ENCODE assay signal across 18 mouse cellular contexts in the genomic region with DNA sequence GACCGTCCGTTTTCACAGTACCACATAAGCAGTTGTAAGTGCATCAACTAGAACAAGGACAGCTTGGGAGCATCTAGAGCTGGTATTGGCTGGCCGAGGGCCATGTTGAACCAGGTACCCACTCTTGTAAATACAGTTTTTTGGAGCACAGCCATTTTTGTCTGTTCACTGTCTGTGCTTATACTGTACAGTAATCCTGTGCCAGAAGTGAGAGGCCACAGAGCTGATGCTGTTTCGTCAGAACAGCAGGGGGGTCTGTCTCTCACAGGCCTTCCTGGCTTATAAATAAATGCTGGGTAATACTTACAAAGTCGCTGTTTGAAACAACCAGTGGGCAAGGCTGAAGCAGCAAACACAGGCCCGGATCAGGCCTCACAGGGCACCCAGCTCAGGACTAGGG. TPM values are rescaled to one million over a fixed set of nuclear protein-coding genes. Genes with fewer than 3 reads are reported as not detected.
DNase-seq lines count a peak whose midpoint lies in the region; ATAC-seq and TF ChIP-seq lines count a peak whose summit lies in the region.
"Had no signal": no experiment of that assay in that cellular context is flagged by ENCODE, and none has a peak within 500 bp of the region (broad histone marks: within the 10 kb centered on the region; RNA-seq: fewer than 3 reads in every experiment).

No protein-coding gene starts in this region.

- no peak overlapping the region for H3K9ac ChIP-seq in hindbrain, embryonic 14.5 days
- no peak overlapping the region for H3K9ac ChIP-seq in hindbrain, embryonic 12.5 days
- no peak overlapping the region for H3K9ac ChIP-seq in intestine, embryonic 15.5 days
- no peak overlapping the region for H3K9ac ChIP-seq in intestine, postnatal 0 days (ENCODE audit: low read depth, low read length)
- no peak overlapping the region for H3K9ac ChIP-seq in neural tube, embryonic 15.5 days (replicated peaks)
- H3K9ac ChIP-seq: embryonic facial prominence, embryonic 13.5 days; heart, embryonic 13.5 days had no signal

- H3K27ac ChIP-seq in hindbrain, embryonic 14.5 days = no peak overlapping the region
- no peak overlapping the region for H3K27ac ChIP-seq in hindbrain, embryonic 12.5 days
- no peak overlapping the region for H3K27ac ChIP-seq in intestine, embryonic 15.5 days
- no peak overlapping the region for H3K27ac ChIP-seq in intestine, postnatal 0 days (ENCODE audit: low read depth, low read length)
- 0 out of 2 replicates have a peak overlapping the region, but pooled peaks have one; percentile 19 for H3K27ac ChIP-seq in neural tube, embryonic 15.5 days (replicated peaks)
- H3K27ac ChIP-seq: embryonic facial prominence, embryonic 13.5 days; gastrocnemius, adult 2 months had no signal

- no peak overlapping the region for H3K4me3 ChIP-seq in hindbrain, embryonic 14.5 days (replicated peaks; ENCODE audit: low read length)
- H3K4me3 ChIP-seq in hindbrain, embryonic 12.5 days = no peak overlapping the region
- no peak overlapping the region for H3K4me3 ChIP-seq in intestine, embryonic 15.5 days (replicated peaks)
- no peak overlapping the region for H3K4me3 ChIP-seq in intestine, postnatal 0 days (ENCODE audit: low read depth, low read length)
- no peak overlapping the region for H3K4me3 ChIP-seq in neural tube, embryonic 15.5 days (replicated peaks)
- H3K4me3 ChIP-seq: embryonic facial prominence, embryonic 13.5 days; gastrocnemius, adult 2 months; heart, embryonic 13.5 days had no signal

- H3K27me3 ChIP-seq in hindbrain, embryonic 14.5 days (ENCODE audit: control insufficient read depth, insufficient read depth, low read length) = no peaks in the 10 kb centered on the region
- H3K27me3 ChIP-seq in hindbrain, embryonic 12.5 days = no peaks in the 10 kb centered on the region
- H3K27me3 ChIP-seq in intestine, embryonic 15.5 days (replicated peaks) = no peaks in the 10 kb centered on the region
- no peaks in the 10 kb centered on the region for H3K27me3 ChIP-seq in intestine, postnatal 0 days (replicated peaks; ENCODE audit: control insufficient read depth, insufficient read depth, low read length)
- no peaks in the 10 kb centered on the region for H3K27me3 ChIP-seq in neural tube, embryonic 15.5 days (replicated peaks)
- H3K27me3 ChIP-seq: embryonic facial prominence, embryonic 13.5 days; heart, embryonic 13.5 days had no signal

- no peak overlapping the region for H3K4me2 ChIP-seq in hindbrain, embryonic 14.5 days (replicated peaks)
- H3K4me2 ChIP-seq in hindbrain, embryonic 12.5 days (replicated peaks) = no peak overlapping the region
- H3K4me2 ChIP-seq in intestine, embryonic 15.5 days (replicated peaks) = no peak overlapping the region
- H3K4me2 ChIP-seq in intestine, postnatal 0 days (replicated peaks; ENCODE audit: low read depth) = no peak overlapping the region
- H3K4me2 ChIP-seq in neural tube, embryonic 15.5 days = no peak overlapping the region
- H3K4me2 ChIP-seq: embryonic facial prominence, embryonic 13.5 days; heart, embryonic 13.5 days had no signal

- no peak for TF ChIP-seq CTCF in intestine, postnatal 0 days (IDR thresholded peaks at IDR 0.05; ENCODE audit: low read depth)

- DNase-seq in hindbrain, embryonic 14.5 days (ENCODE audit: low spot score) = no peak
- DNase-seq in neural tube, embryonic 10.5 days (ENCODE audit: extremely low spot score, low spot score) = no peak
- DNase-seq: adrenal gland, adult 2 months; adrenal gland, postnatal 25 days; cerebellum, adult 18-20 months; cerebellum, adult 9-11 months; cerebellum, postnatal 36 days; gastrocnemius, adult 2 months; gastrocnemius, postnatal 25 days; heart, postnatal 36 days; kidney, adult 18-20 months had no signal

- no peaks in the 10 kb centered on the region for H3K4me1 ChIP-seq in hindbrain, embryonic 14.5 days (replicated peaks; ENCODE audit: control insufficient read depth, insufficient read depth, low read length)
- H3K4me1 ChIP-seq in hindbrain, embryonic 12.5 days = peaks cover 8% of the 10 kb centered on the region
- H3K4me1 ChIP-seq in intestine, embryonic 15.5 days (replicated peaks) = peaks cover under 1% of the 10 kb centered on the region; the same call in 1 of the 2 replicates
- H3K4me1 ChIP-seq in intestine, postnatal 0 days (replicated peaks; ENCODE audit: control insufficient read depth, insufficient read depth, low read length) = no peaks in the 10 kb centered on the region; the same call in 1 of the 2 replicates
- peaks cover 11% of the 10 kb centered on the region for H3K4me1 ChIP-seq in neural tube, embryonic 15.5 days
- H3K4me1 ChIP-seq: embryonic facial prominence, embryonic 13.5 days had no signal

- ATAC-seq in hindbrain, embryonic 14.5 days (ENCODE audit: low FRiP score) = 0 out of 2 replicates have a peak, but pooled peaks have one; percentile 37
- no peak for ATAC-seq in hindbrain, embryonic 12.5 days (ENCODE audit: low FRiP score)
- ATAC-seq in intestine, embryonic 15.5 days = peak; percentile 17; the same call in 1 of the 2 replicates
- ATAC-seq in intestine, postnatal 0 days = no peak
- no peak for ATAC-seq in neural tube, embryonic 15.5 days (ENCODE audit: low FRiP score)

- no peaks in the 10 kb centered on the region for H3K9me3 ChIP-seq in hindbrain, embryonic 14.5 days (ENCODE audit: control insufficient read depth, low read length)
- H3K9me3 ChIP-seq in hindbrain, embryonic 12.5 days (replicated peaks) = no peaks in the 10 kb centered on the region
- no peaks in the 10 kb centered on the region for H3K9me3 ChIP-seq in intestine, embryonic 15.5 days
- H3K9me3 ChIP-seq in intestine, postnatal 0 days (ENCODE audit: control insufficient read depth) = no peaks in the 10 kb centered on the region
- H3K9me3 ChIP-seq in neural tube, embryonic 15.5 days (replicated peaks) = no peaks in the 10 kb centered on the region
- H3K9me3 ChIP-seq: embryonic facial prominence, embryonic 13.5 days; heart, embryonic 13.5 days had no signal

- 81% methylated on average over 6 of the region's 6 CpGs for WGBS in hindbrain, embryonic 14.5 days
- 91% methylated on average over 6 of the region's 6 CpGs for WGBS in hindbrain, embryonic 12.5 days
- WGBS in intestine, embryonic 15.5 days = 65% methylated on average over 6 of the region's 6 CpGs
- 78% methylated on average over 6 of the region's 6 CpGs for WGBS in intestine, postnatal 0 days
- WGBS in neural tube, embryonic 15.5 days = 85% methylated on average over 6 of the region's 6 CpGs

- H3K36me3 ChIP-seq in hindbrain, embryonic 14.5 days (replicated peaks; ENCODE audit: control insufficient read depth, insufficient read depth) = peaks cover 34% of the 10 kb centered on the region; the same call in 1 of the 2 replicates
- peaks cover 39% of the 10 kb centered on the region for H3K36me3 ChIP-seq in hindbrain, embryonic 12.5 days
- H3K36me3 ChIP-seq in intestine, embryonic 15.5 days = no peaks in the 10 kb centered on the region
- peaks cover 37% of the 10 kb centered on the region for H3K36me3 ChIP-seq in intestine, postnatal 0 days (ENCODE audit: control insufficient read depth, insufficient read depth)
- H3K36me3 ChIP-seq in neural tube, embryonic 15.5 days = peaks cover 12% of the 10 kb centered on the region

RNA-seq across cellular contexts. Expression of a gene that starts 27.5 kb away (rescaled TPM):
- not detected in 2 replicates for polyA plus RNA-seq in hindbrain, embryonic 14.5 days (2014; fragmentation: Nextera tagmentation; extraction: Ambion mirVana)
- not detected in 2 replicates for polyA plus RNA-seq in hindbrain, embryonic 12.5 days (2016; fragmentation: Nextera tagmentation; extraction: Ambion mirVana)
- not detected in 2 replicates for polyA plus RNA-seq in intestine, embryonic 15.5 days (2015; fragmentation: Nextera tagmentation; extraction: Ambion mirVana)
- polyA plus RNA-seq in intestine, postnatal 0 days (2015; fragmentation: Nextera tagmentation; extraction: Ambion mirVana) = not detected in 2 replicates
- not detected in 2 replicates for polyA plus RNA-seq in neural tube, embryonic 15.5 days (2015; fragmentation: Nextera tagmentation; extraction: Ambion mirVana)
- polyA plus RNA-seq: adrenal gland, adult 2 months; embryonic facial prominence, embryonic 13.5 days; heart, embryonic 13.5 days; heart, postnatal 0 days had no signal

RNA-seq across cellular contexts. Expression of a gene that starts 32.2 kb away (rescaled TPM):
- polyA plus RNA-seq in hindbrain, embryonic 14.5 days (2014; fragmentation: Nextera tagmentation; extraction: Ambion mirVana) = 38.0 and 43.7 TPM in 2 replicates
- 51.1 and 51.4 TPM in 2 replicates for polyA plus RNA-seq in hindbrain, embryonic 12.5 days (2016; fragmentation: Nextera tagmentation; extraction: Ambion mirVana)
- 31.8 and 33.6 TPM in 2 replicates for polyA plus RNA-seq in intestine, embryonic 15.5 days (2015; fragmentation: Nextera tagmentation; extraction: Ambion mirVana)
- 42.0 and 42.1 TPM in 2 replicates for polyA plus RNA-seq in intestine, postnatal 0 days (2015; fragmentation: Nextera tagmentation; extraction: Ambion mirVana)
- 30.9 and 32.7 TPM in 2 replicates for polyA plus RNA-seq in neural tube, embryonic 15.5 days (2015; fragmentation: Nextera tagmentation; extraction: Ambion mirVana)

RNA-seq across cellular contexts. Expression of a gene that starts 45.6 kb away (rescaled TPM):
- polyA plus RNA-seq in hindbrain, embryonic 14.5 days (2014; fragmentation: Nextera tagmentation; extraction: Ambion mirVana) = 14.1 and 19.1 TPM in 2 replicates
- 10.7 and 14.2 TPM in 2 replicates for polyA plus RNA-seq in hindbrain, embryonic 12.5 days (2016; fragmentation: Nextera tagmentation; extraction: Ambion mirVana)
- 13.3 and 14.5 TPM in 2 replicates for polyA plus RNA-seq in intestine, embryonic 15.5 days (2015; fragmentation: Nextera tagmentation; extraction: Ambion mirVana)
- 13.5 and 14.9 TPM in 2 replicates for polyA plus RNA-seq in intestine, postnatal 0 days (2015; fragmentation: Nextera tagmentation; extraction: Ambion mirVana)
- polyA plus RNA-seq in neural tube, embryonic 15.5 days (2015; fragmentation: Nextera tagmentation; extraction: Ambion mirVana) = 16.4 and 19.9 TPM in 2 replicates

Comparison
In these comparisons a context has a peak if more than half of its experiments do, and no peak if none do; other contexts are left out.
1. ATAC-seq: peak in hindbrain, embryonic 14.5 days (single experiment) and intestine, embryonic 15.5 days (single experiment); none in hindbrain, embryonic 12.5 days (single experiment), intestine, postnatal 0 days (single experiment) and neural tube, embryonic 15.5 days (single experiment).